Mouse (Mus musculus) left cerebral cortex, postnatal 10 days (tissue): ENCODE data around the gene Tnfsf4. TPM values are rescaled to one million over a fixed set of nuclear protein-coding genes. Genes with fewer than 3 reads are reported as not detected.
A peak's percentile ranks its signal among the peaks of the same experiment; 100 is the strongest.

ENCODE experiments used
- DNase-seq, 2 experiments: peaks; one replicate each; pipeline ENCODE4 v3.0.0; 2021 to 2022; ENCODE audit warnings: low spot score in 2 of 2, mixed read lengths in 1 of 2; ENCODE audit errors: extremely low spot score in 1 of 2
- intact Hi-C: fragments of 180-260 bp; cut with DNase I; formaldehyde crosslinking; loops from one replicate; pipeline ENCODE4 v1.15.1; 2025
- total RNA-seq, 2 experiments: library from RNA; stranded (reverse); gene quantifications; 2 replicates each; pipeline ENCODE4 v1.2.3; 2021

Gene Tnfsf4
- not detected for total RNA-seq

DNA sequence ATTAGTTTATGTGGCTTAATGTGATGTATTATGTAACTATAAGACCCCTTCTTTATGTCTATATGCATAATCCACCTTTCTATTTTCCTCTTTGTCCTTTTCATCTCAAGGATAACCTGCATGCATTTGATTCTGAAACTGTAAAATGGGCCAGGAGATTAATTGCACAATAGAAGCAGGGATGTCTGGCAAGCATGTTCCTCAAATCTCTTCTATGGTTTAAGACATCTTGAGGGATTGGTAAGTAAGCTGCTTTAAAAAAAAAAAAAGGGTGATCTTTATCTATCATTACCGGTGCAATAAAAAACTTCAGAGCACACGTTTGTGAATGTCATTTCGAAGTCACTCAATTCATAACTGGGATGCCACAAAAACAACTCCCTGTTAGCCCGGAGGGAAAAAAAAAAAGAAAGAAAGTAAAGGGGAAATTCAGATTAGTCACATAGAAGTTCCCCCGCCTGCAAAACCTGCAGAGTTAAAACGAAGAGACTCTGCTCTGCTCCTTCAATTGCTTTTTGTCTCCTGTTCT lies at the start of gene Tnfsf4:
TSS of gene Tnfsf4 (plus strand) at position 479 of the 529 bp plus-strand sequence.
- intact Hi-C loops = no loop called here
- no peak for DNase-seq

GRCm38 (mm10) chr1:161350981-161351380 lies 44.2 kb upstream of the Tnfsf4 start:
- intact Hi-C loops = no loop called here
- DNase-seq = no peak

GRCm38 (mm10) chr1:161365006-161365405 lies 30.2 kb upstream of the Tnfsf4 start:
- intact Hi-C loops = no loop called here
- DNase-seq = no peak

GRCm38 (mm10) chr1:161371919-161372318 lies 23.3 kb upstream of the Tnfsf4 start:
- intact Hi-C loops = no loop called here
- no peak for DNase-seq

DNA sequence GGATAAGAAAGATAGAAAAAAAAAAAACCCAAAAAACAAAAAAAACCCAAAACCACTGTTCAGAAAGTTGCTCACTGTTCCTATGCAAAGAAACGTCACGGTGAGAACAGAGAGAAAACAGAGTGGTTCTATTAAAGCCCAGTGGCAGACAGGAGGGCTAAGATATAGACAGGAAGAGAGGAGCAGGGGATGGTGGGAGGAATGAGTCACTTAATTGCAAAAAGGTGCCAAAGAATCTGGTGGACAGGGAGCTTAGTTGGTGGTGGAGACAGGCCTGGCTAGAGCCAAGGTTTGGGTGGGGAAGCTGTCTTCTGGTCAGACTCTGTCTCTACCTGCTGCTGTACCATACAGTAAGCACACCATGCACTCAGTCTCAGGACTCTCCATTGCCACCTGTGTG lies 19.3 kb upstream of the Tnfsf4 start:
- intact Hi-C loops = no loop called here
- no peak for DNase-seq

DNA sequence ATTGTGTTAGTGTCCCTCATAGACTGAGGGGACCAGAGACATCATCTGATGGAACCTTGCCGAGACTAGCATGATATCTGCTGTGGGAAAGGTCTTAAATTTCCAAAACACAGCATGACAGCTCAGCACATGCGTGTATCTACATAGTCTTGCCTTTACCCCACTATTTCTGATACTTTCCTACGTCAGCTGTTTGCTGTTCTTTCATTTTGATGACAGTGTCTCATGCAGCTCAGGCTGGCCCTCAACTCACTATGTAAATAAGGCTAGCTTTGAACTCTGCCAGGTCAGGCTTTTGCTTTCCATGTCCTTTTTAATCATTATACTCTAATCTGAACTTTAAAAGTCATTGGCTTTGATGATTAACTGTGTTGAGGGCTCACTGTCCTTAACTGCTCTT lies 16.6 kb upstream of the Tnfsf4 start:
- DNase-seq = no peak
- intact Hi-C loops = no loop called here

DNA sequence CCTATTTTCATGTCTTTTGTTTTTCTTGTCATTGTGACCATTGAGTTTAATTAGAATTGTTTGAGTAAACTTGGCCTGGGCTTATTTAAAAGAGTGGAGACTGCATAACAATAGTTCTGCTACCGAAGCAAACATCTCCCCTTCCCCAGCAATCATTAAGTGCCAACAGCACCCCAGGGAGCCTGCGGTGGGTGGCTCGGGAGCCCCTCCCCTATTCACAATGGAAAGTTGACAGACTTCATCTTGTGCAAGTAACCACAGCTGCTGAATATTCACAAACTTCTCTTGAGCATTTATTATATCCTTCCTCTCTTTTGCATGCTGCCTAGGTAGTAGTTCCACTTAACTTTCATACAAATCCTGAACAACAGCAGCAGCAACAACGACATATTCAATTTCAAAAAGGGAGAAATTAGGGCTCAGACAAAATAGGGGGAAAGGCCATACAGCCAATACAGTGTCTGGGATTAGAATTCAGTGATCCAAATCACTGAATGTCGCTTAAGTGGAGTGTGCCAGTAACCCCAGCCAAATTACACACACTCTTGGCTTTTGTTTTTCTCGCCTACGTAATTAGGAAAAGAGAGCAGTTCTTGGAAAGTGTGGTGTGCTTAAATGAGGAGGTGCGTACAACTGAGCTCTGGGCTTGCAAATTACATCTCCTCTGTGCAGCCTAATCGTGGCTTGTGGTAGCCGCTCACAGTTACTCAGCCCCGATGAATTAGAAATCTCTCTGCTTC lies 15.4 kb upstream of the Tnfsf4 start:
- intact Hi-C loops = no loop called here
- DNase-seq = peak in 1 of 2 experiments; percentile 27

GRCm38 (mm10) chr1:161380425-161380780 lies 14.8 kb upstream of the Tnfsf4 start:
- intact Hi-C loops = no loop called here
- DNase-seq = no peak

DNA sequence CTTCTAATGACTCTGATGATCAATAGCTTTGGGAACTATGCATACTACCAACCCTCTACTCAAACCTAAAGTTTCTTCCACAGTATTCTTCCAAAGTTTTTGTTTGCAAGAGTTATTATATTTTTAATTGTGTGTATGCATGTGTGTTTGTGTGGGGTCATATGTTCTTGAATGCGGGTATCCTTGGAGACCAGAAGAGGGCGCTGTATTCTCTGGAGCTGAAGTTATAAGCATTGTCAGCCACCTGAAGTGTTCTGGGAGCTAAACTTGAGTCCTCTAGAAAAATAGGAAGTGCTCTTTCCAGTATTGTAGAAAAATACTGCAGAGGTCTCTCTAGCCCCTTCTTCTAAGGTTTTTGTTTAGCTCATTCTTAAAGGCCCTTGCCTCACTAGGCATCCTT lies 5.1 kb upstream of the Tnfsf4 start:
- intact Hi-C loops = no loop called here
- no peak for DNase-seq

GRCm38 (mm10) chr1:161392906-161393305 lies 2.3 kb upstream of the Tnfsf4 start:
- no peak for DNase-seq
- intact Hi-C loops = no loop called here

- intact Hi-C loops = no loop called here
- no peak for DNase-seq
Observed at GRCm38 (mm10) chr1:161395610-161396009, 401 bp downstream of the Tnfsf4 start.

DNA sequence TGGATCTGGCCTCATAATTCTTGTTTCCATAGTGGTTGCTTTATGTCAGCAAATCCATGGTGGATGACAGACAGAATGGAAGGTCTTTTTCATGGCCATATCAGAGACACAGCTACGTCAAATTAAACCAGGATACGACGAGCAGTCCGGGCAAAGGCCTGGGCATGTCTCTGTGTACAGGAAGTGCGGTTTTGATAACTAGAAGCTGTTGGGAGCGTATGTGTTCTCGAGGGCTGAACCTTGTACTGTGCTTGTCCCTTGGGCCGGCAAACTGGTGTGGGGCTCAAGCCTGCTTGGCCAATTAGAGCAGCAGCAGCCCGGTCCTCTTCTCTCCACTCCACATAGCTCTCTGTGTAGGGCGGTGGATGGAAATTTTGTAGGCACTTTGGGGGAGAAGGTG lies 1.1 kb downstream of the Tnfsf4 start:
- DNase-seq = no peak
- intact Hi-C loops = no loop called here

DNA sequence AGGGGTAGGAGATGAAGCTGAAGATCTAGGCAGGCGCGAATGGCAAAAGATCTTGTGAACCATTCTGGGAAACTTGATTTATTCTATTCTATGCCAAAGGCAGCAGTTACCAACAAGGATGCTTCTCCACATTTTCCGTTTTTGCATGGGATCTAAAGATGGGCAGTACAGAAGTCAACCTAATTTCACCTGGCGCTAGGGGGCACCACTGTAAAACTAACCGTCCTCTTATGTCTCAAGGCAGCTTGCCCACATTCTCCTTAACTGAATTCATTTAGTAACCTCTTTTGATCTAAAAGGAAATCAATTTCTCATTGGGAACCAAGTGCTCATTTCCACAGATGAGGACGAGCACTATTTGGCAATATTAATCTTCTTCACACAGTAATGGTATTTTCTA lies 4.9 kb downstream of the Tnfsf4 start:
- peak; percentile 35 to 68 for DNase-seq
- intact Hi-C loops = loop anchor here (2.0 to 5.0 kb wide), 2 partner anchors 289 to 337 kb away; no protein-coding TSS in a partner anchor

GRCm38 (mm10) chr1:161403061-161403460 lies 7.9 kb downstream of the Tnfsf4 start:
- intact Hi-C loops = loop anchor here (5.0 kb wide), 1 partner anchor 334 kb away; no protein-coding TSS in a partner anchor
- DNase-seq = no peak

DNA sequence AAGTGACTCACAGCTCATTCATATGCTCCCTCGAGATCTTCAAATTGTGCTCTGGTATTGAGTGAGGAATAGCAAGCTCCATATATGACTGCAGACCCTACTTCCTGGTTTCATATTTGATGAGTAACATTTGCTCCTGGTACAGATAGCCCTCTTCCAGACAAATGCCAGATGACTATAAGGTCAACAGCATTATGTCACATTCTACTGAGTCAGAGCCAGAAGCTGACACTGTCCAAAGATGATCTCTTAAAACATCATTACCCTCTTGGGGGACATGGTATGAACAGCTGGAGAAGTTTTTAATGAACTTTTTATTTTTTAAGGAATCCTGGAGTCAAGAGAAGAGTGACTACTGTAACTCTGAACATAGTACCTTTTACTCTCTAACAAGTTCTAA lies 11.3 kb downstream of the Tnfsf4 start:
- no peak for DNase-seq
- intact Hi-C loops = no loop called here

- no peak for DNase-seq
- intact Hi-C loops = no loop called here
Observed at GRCm38 (mm10) chr1:161419926-161420325, 24.7 kb downstream of the Tnfsf4 start.

GRCm38 (mm10) chr1:161420646-161421045 lies 25.4 kb downstream of the Tnfsf4 start:
- DNase-seq = no peak
- intact Hi-C loops = no loop called here

GRCm38 (mm10) chr1:161426277-161427056 lies 31.3 kb downstream of the Tnfsf4 start:
- intact Hi-C loops = no loop called here
- DNase-seq = no peak

DNA sequence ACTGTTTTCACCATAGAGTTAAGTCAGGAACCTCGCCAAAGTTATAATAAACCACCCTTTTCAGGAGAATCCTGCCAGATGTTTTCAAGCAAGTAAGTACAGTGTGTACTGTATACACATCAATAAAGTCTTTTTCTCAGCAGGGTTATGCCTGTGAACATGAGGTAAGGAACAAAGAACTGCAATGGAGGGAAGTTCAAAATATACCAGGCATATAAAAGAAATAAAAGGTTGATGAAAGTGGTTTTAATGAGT lies 31.8 kb downstream of the Tnfsf4 start:
- intact Hi-C loops = no loop called here
- DNase-seq = no peak

GRCm38 (mm10) chr1:161435781-161436180 lies 40.6 kb downstream of the Tnfsf4 start:
- intact Hi-C loops = no loop called here
- no peak for DNase-seq
